Mouse (Mus musculus) testis, adult 2 months (tissue): ENCODE results near the gene Myl12a.

Experiments used
- CTCF ChIP-seq: fragments of 200-500 bp; IDR thresholded peaks from 2 replicates; pipeline ENCODE4 v1.5.1; 2012; ENCODE audit warnings: low read depth, mild to moderate bottlenecking, inconsistent platforms, low read length, moderate library complexity; ENCODE audit not compliant: control insufficient read depth, insufficient read depth, insufficient replicate concordance
- POLR2A ChIP-seq: fragments of 200-500 bp; IDR thresholded peaks from 2 replicates; pipeline ENCODE4 v1.6.1; 2012; ENCODE audit warnings: low read depth, mild to moderate bottlenecking, inconsistent platforms, low read length, moderate library complexity; ENCODE audit not compliant: control insufficient read depth

- TF ChIP-seq CTCF (no peak), POLR2A (no peak)
These were observed 37.4 kb downstream of the Myl12a start for GRCm38 (mm10) chr17:70965281-70965680.
